Mouse (Mus musculus): ENCODE measurements around the gene Kctd7.
A peak's percentile ranks its signal among the peaks of the same experiment; 100 is the strongest.

Kctd7 gene

DNA sequence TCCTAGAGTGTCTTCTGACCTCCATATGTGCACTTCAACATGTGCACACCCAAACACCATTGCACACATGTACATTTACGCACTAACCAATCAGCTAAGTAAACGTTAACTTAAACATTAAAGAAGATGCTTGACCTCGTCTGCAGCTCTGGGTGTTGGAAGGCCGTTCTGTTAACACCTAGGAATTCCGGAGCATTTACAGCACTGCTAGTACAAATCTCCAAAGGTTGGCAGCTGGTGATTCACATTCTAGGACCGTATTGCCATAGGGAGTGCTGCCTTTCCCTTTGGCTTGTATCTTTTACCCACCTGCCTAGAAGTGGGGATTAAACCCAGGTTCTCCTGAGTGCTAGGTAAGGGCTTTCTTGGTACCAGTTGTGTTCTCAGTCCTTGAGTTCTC, 47.2 kb downstream of the Kctd7 start:
- DNase-seq (ENCODE audit: low read depth, low spot score): no peak

DNA sequence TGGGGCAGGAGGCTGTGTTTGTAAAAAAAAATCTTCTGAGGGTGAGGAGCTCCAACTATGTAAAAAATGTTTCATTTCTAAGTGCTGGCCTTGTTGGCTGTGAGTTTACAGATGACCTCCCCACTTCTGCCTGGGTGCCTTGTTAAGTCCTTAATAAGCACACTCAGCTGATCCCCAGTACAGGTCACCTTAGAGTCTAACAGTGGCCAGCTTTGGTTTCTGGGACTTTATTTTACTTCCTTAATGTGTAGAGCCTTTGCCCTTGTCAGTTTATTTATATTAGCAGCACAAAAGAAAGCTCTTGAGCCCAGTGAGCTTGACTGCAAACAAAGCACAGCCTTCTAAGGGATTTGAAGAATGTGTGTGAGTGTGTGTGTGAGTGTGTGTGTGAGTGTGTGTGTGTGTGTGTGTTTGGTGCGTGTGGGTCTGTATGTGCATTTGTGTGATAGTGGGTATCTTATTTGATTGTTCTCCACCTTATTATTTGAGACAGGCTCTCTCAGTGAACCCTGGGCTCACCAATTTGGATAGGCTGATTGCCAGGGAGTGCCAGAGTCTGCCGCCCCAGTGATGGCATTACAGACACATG, 47.8 kb downstream of the Kctd7 start:
- no peak for DNase-seq (ENCODE audit: low read depth, low spot score)

GRCm38 (mm10) chr5:130193760-130194159, 49.1 kb downstream of the Kctd7 start:
- DNase-seq (ENCODE audit: low read depth, low spot score): no peak

DNA sequence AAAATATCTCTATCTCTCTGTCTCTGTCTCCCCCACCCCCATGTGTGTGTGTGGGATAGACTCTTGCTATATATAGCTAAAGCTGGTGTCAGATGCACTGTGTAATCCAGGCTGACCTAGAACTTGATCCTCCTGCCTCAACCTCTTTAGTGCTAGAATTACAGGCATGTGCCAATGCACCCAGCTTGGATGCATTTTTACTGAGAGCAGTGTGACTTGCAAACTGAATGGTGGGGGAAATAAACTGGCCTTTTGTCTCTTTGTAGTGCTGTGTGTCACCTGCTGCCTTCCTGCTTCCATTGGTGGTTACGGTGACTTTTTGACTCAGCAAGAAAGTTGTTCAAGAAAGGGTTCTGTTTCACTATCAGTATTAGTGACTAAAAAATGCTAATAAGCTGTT, 51.6 kb downstream of the Kctd7 start:
- DNase-seq (ENCODE audit: low read depth, low spot score): peak; percentile 57

DNA sequence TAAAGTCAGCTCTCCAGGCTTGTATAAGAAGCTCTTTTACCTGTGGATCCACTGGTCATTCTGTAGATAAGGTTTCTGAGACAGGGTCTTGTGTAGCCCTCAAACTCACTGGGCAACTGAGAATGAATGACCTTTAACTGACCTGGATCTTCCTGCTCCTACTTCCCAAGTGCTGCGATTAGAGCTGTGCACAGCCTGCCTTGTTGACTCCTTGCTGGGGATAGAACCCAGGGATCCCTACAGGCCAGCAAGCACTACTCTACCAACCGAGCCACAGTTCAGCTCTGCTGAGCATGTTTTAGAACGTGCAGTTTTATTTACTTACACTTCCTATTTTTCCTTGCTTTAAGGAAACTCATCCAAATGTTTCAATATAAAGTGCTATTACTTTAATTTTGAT, 52.8 kb downstream of the Kctd7 start:
- DNase-seq (ENCODE audit: low read depth, low spot score): no peak

DNA sequence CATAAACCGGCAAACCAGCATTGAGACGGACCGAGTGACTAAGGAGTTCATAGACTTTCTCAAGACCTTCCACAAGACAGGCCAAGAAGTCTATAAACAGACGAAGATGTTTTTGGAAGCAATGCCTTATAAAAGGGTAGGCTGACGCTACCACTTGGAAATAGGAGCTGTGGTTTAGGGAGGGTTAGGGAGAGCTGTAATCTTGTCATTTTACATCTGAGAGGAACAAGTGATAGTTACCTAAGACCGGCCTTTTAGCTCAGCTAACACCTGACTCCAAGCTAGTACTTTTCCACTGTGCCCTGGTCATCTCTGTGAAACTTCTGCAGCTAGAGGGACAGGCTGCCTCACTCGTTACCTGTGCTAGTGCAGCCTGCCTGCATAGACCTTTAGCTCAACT, 53.3 kb downstream of the Kctd7 start:
- DNase-seq (ENCODE audit: low read depth, low spot score): no peak

DNA sequence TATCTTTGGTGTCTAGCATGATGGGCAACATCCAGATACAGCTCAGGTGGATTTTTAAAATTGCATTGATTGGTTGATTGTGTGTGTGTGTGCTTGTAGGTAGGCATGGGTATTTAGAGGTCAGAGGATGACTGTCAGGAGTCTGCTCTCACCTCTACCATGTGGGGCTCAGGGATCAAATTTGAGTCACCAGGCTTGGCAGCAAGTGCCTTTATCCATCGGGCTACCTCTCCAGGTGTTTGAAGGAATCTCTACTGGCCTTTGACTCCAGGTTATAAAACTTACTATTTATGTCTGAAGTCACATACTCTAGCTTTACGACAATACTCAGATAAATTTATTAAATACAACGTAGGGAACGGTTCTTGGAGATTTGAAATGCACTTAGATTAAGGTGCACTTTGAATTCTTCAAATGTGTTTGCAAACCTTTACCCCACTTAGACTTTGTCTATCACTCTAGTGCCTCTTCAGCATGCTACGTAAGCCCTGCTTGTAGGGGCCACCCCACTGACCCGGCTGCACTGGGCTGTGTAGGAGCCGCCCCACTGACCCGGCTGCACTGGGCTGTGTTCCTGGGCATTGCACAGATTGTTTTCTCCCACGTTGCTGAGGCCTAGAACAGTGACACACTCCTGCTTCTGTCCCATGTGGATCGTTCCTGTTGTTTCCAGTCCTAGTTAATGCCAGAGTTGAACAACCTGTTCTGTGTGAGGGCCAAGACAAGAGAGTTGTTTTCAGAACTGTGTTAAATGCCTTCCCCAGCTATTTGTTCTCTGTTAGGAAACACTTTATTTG, 55.8 kb downstream of the Kctd7 start:
- no peak for DNase-seq (ENCODE audit: low read depth, low spot score)

DNA sequence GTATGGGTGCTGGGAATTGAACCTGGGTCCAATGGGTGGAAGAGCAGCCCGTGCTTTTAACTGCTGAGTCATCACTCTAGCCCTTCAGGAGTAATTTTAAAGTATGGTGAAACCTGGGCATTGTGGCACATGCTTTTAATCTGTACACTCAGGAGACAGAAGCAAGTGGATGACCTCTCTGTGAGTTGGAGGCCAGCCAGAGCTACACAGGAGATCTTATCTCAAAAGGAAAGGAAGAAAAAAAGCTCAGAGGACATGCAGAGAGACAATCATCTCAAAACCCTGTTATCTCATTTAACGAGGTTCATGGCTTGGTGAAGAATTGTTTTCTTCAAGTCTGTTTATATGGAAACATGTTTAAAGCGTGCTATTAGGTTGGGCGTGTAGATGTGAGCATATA, 59.3 kb downstream of the Kctd7 start:
- peak; percentile 43 for DNase-seq (ENCODE audit: low read depth, low spot score)

GRCm38 (mm10) chr5:130204560-130204959, 59.9 kb downstream of the Kctd7 start:
- peak; percentile 63 for DNase-seq (ENCODE audit: low read depth, low spot score)
